10 mouse cellular contexts compared by ENCODE assay signal in the genomic region with DNA sequence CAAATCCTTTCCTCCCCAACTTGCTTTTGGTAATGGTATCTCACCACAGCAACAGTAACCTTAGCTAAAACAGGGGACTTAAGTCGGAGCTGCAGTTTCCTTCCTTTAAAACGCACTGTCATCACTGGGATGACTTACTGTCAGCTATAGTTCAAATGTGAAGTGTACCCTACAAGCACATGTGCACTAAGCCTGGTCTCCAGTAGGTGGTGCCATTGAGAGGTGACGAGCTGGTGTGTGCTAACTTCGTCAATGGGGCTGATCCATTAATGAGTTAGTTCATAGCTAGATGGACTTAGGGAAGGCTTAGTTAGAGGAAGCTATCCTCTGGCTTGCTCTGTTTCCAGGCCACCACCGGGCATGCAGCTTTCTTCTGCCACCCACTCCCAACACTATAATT. TPM values are rescaled to one million over a fixed set of nuclear protein-coding genes. Genes with fewer than 3 reads are reported as not detected.
DNase-seq lines count a peak whose midpoint lies in the region; ATAC-seq and TF ChIP-seq lines count a peak whose summit lies in the region.
"Had no signal": no experiment of that assay in that cellular context is flagged by ENCODE, and none has a peak within 500 bp of the region (broad histone marks: within the 10 kb centered on the region; RNA-seq: fewer than 3 reads in every experiment).

No protein-coding gene starts in this region.

- no peak for TF ChIP-seq EP300 in lung, postnatal 0 days (IDR thresholded peaks at IDR 0.05)

- no peak overlapping the region for H3K27ac ChIP-seq in layer of hippocampus, adult 2 months
- H3K27ac ChIP-seq in lung, postnatal 0 days (ENCODE audit: low read length) = no peak overlapping the region
- H3K27ac ChIP-seq: limb, embryonic 15.5 days had no signal

- WGBS in lung, postnatal 0 days = 10% methylated on average over 5 of the region's 5 CpGs

- no peaks in the 10 kb centered on the region for H3K4me1 ChIP-seq in lung, postnatal 0 days (ENCODE audit: insufficient read depth, low read depth, low read length)

- no peaks in the 10 kb centered on the region for H3K9me3 ChIP-seq in lung, postnatal 0 days (ENCODE audit: low read length)
- H3K9me3 ChIP-seq: limb, embryonic 15.5 days had no signal

- no peak overlapping the region for H3K9ac ChIP-seq in lung, postnatal 0 days (replicated peaks; ENCODE audit: low read depth)
- H3K9ac ChIP-seq: limb, embryonic 15.5 days had no signal

- no peak overlapping the region for H3K4me3 ChIP-seq in layer of hippocampus, adult 2 months
- H3K4me3 ChIP-seq in lung, postnatal 0 days (ENCODE audit: low read depth, low read length) = no peak overlapping the region
- H3K4me3 ChIP-seq: limb, embryonic 15.5 days had no signal

- no peaks in the 10 kb centered on the region for H3K36me3 ChIP-seq in lung, postnatal 0 days (ENCODE audit: insufficient read depth, low read length)
- H3K36me3 ChIP-seq: G1E; limb, embryonic 15.5 days had no signal

- peak; percentile 57 for ATAC-seq in lung, postnatal 0 days

- H3K4me2 ChIP-seq in lung, postnatal 0 days (replicated peaks; ENCODE audit: low read depth, low read length) = no peak overlapping the region
- H3K4me2 ChIP-seq: limb, embryonic 15.5 days had no signal

- DNase-seq in heart, adult 18-20 months = peak; percentile 62 to 88
- no peak for DNase-seq in heart, adult 11 months
- peak; percentile 80 for DNase-seq in R1 (ENCODE audit: low read depth, low spot score)
- peak; percentile 85 to 89 for DNase-seq in cerebellum, postnatal 36 days
- DNase-seq in gastrocnemius, adult 8-10 months (ENCODE audit: low spot score in 2 of 2) = peak; percentile 47 to 59
- peak; percentile 74 to 84 for DNase-seq in layer of hippocampus, adult 2 months (ENCODE audit: low spot score in 2 of 2)
- peak; percentile 71 for DNase-seq in lung, postnatal 0 days (ENCODE audit: low spot score)
- peak; percentile 80 for DNase-seq in right cerebral cortex, postnatal 14 days

- TF ChIP-seq CTCF in layer of hippocampus, adult 2 months (conservative IDR thresholded peaks at IDR 0.05) = peak; percentile 94
- TF ChIP-seq CTCF in lung, postnatal 0 days (IDR thresholded peaks at IDR 0.05) = peak; percentile 88

- H3K27me3 ChIP-seq in lung, postnatal 0 days (replicated peaks; ENCODE audit: insufficient read depth, low read length) = 0 out of 2 replicates have a peak, but pooled peaks cover 3% of the 10 kb centered on the region

RNA-seq across cellular contexts. Expression of a gene that starts 10.8 kb away (rescaled TPM):
- under 1 TPM; 0.33 to 0.74 TPM for total RNA-seq in heart, adult 18-20 months (2021)
- total RNA-seq in gastrocnemius, adult 8-10 months (2022) = not detected
- total RNA-seq in layer of hippocampus, adult 2 months (2021) = under 1 TPM; 0.90 to 0.93 TPM
- polyA plus RNA-seq in lung, postnatal 0 days (2015; fragmentation: Nextera tagmentation; extraction: Ambion mirVana) = 6.1 and 7.3 TPM in 2 replicates
- total RNA-seq: G1E had no signal
- polyA plus RNA-seq: G1E had no signal

RNA-seq across cellular contexts. Expression of a gene that starts 15.3 kb away (rescaled TPM):
- not detected for total RNA-seq in heart, adult 18-20 months (2021)
- not detected for total RNA-seq in gastrocnemius, adult 8-10 months (2022)
- total RNA-seq in layer of hippocampus, adult 2 months (2021) = not detected
- 0.27 and 0.30 TPM in 2 replicates for polyA plus RNA-seq in lung, postnatal 0 days (2015; fragmentation: Nextera tagmentation; extraction: Ambion mirVana)
- polyA plus RNA-seq: G1E had no signal
